Mouse (Mus musculus) testis, adult 2 months (tissue): Measurements from ENCODE around the gene Ip6k1. TPM values are rescaled to one million over a fixed set of nuclear protein-coding genes. Genes with fewer than 3 reads are reported as not detected.

Experiments
- H3K27ac ChIP-seq: fragments of 200-500 bp; 2 replicates; pipeline ENCODE4 v1.5.1; 2012; ENCODE audit warnings: low read depth, low read length; ENCODE audit not compliant: control insufficient read depth, insufficient read depth
- H3K27me3 ChIP-seq: fragments of 200-500 bp; 2 replicates; pipeline ENCODE4 v1.6.1; 2012; ENCODE audit warnings: mild to moderate bottlenecking, low read length, moderate library complexity; ENCODE audit not compliant: control insufficient read depth, insufficient read depth
- H3K36me3 ChIP-seq: fragments of 200-500 bp; 2 replicates; pipeline ENCODE4 v1.6.1; 2012; ENCODE audit warnings: mild to moderate bottlenecking, low read length; ENCODE audit not compliant: control insufficient read depth, insufficient read depth
- H3K4me1 ChIP-seq: fragments of 200-500 bp; 2 replicates; pipeline ENCODE4 v1.6.1; 2012; ENCODE audit warnings: low read length; ENCODE audit not compliant: control insufficient read depth, insufficient read depth
- H3K4me3 ChIP-seq: fragments of 200-500 bp; 2 replicates; pipeline ENCODE4 v1.5.1; 2012; ENCODE audit warnings: low read depth, mild to moderate bottlenecking, low read length, moderate library complexity, mixed read lengths; ENCODE audit not compliant: control insufficient read depth
- CTCF ChIP-seq: fragments of 200-500 bp; IDR thresholded peaks from 2 replicates; pipeline ENCODE4 v1.5.1; 2012; ENCODE audit warnings: low read depth, mild to moderate bottlenecking, inconsistent platforms, low read length, moderate library complexity; ENCODE audit not compliant: control insufficient read depth, insufficient read depth, insufficient replicate concordance
- POLR2A ChIP-seq: fragments of 200-500 bp; IDR thresholded peaks from 2 replicates; pipeline ENCODE4 v1.6.1; 2012; ENCODE audit warnings: low read depth, mild to moderate bottlenecking, inconsistent platforms, low read length, moderate library complexity; ENCODE audit not compliant: control insufficient read depth
- polyA plus RNA-seq: library from polyadenylated mRNA; depleted of rRNA; stranded (reverse); fragments of >200 nt; gene quantifications from 2 replicates; pipeline ENCODE4 v1.2.3, GENCODE M21; 2012

The Ip6k1 gene
- polyA plus RNA-seq, 1 experiment, result 247 TPM

GRCm38 (mm10) chr9:107993013-107993412, 9.3 kb upstream of the Ip6k1 start:
- H3K27ac ChIP-seq, result no peak overlapping the region
- no peaks in the 10 kb centered on the region for H3K36me3 ChIP-seq
- peaks cover 6% of the 10 kb centered on the region for H3K4me1 ChIP-seq
- no peak overlapping the region for H3K4me3 ChIP-seq
- no peak for TF ChIP-seq POLR2A
- TF ChIP-seq CTCF, result no peak
- no peaks in the 10 kb centered on the region for H3K27me3 ChIP-seq

DNA sequence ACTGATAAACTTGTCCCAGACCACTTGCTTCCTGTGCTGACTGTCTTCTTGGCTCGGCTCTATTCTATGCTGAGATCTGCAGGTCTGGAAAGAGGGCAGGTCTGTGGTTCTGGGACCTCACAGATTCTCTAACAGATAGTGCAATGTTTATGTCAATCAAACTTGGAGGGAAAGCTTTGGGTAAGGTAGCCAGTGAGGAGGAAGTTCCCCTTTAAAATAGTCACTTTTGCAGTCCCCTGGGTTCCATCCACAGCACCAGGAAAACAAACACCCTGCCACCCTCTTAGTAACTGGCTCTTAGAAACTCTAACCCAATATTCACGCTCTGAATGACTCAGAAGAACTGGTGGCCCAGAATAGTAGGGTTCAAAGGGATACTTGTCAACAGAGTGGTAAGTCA, 7.8 kb upstream of the Ip6k1 start:
- Histone ChIP-seq H3K36me3 (no peaks in the 10 kb centered on the region), H3K4me3 (peak overlapping the region; percentile 97; the same call in 1 of the 2 replicates), H3K27me3 (no peaks in the 10 kb centered on the region), H3K27ac (no peak overlapping the region), H3K4me1 (peaks cover 6% of the 10 kb centered on the region)
- no peak for TF ChIP-seq POLR2A

- Histone ChIP-seq H3K4me3 (peak overlapping the region; percentile 97), H3K36me3 (no peaks in the 10 kb centered on the region), H3K4me1 (peaks cover 6% of the 10 kb centered on the region), H3K27me3 (no peaks in the 10 kb centered on the region), H3K27ac (peak overlapping the region; percentile 78)
- TF ChIP-seq POLR2A, result peak; percentile 77
- TF ChIP-seq CTCF, result no peak
These were observed 6.8 kb upstream of the Ip6k1 start for GRCm38 (mm10) chr9:107995513-107995912.

DNA sequence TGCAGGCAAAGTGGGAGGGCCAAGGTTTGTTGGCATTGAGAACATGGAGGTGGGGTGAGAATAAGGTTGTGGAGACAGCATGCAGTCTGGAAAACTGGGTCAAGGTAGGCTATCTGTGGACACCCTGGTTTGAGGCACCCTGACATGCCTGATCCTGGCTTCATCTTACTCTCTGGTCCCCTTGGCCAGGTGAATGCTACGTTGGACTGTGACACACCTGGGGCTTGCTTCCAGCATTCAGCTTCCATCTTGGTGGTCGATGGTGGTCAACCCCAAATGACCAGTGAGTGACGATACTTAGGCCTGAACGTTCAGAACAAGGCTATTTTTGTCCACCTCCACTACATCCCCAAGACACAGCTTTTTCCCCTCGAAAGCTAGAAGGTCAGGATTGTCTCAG, 6.3 kb upstream of the Ip6k1 start, which contains the start of gene Gm20662:
Gm20662 (plus strand) TSS at position 301 of the 400 bp plus-strand sequence.
- H3K27me3 ChIP-seq, result no peaks in the 10 kb centered on the region
- no peaks in the 10 kb centered on the region for H3K36me3 ChIP-seq
- TF ChIP-seq CTCF, result no peak
- no peak for TF ChIP-seq POLR2A
- peaks cover 6% of the 10 kb centered on the region for H3K4me1 ChIP-seq
- H3K4me3 ChIP-seq, result peak within 1 kb of the TSS; percentile 97
- H3K27ac ChIP-seq, result peak within 1 kb of the TSS; percentile 78

GRCm38 (mm10) chr9:108002778-108003530, 653 bp downstream of the Ip6k1 start:
- peak overlapping the region; percentile 90 for H3K27ac ChIP-seq
- TF ChIP-seq POLR2A (no peak; the same call in 1 of the 2 replicates), CTCF (no peak)
- H3K36me3 ChIP-seq, result no peaks in the 10 kb centered on the region
- H3K27me3 ChIP-seq, result no peaks in the 10 kb centered on the region
- peak overlapping the region; percentile 97 for H3K4me3 ChIP-seq
- H3K4me1 ChIP-seq, result peaks cover 5% of the 10 kb centered on the region

GRCm38 (mm10) chr9:108003531-108003890, 1.2 kb downstream of the Ip6k1 start:
- H3K27me3 ChIP-seq, result no peaks in the 10 kb centered on the region
- H3K36me3 ChIP-seq, result no peaks in the 10 kb centered on the region; the same call in 1 of the 2 replicates
- H3K4me3 ChIP-seq, result peak overlapping the region; percentile 97
- TF ChIP-seq POLR2A, result no peak
- no peak for TF ChIP-seq CTCF
- peak overlapping the region; percentile 90 for H3K27ac ChIP-seq
- peaks cover 5% of the 10 kb centered on the region for H3K4me1 ChIP-seq

GRCm38 (mm10) chr9:108008041-108008440, 5.7 kb downstream of the Ip6k1 start:
- TF ChIP-seq POLR2A (no peak), CTCF (no peak)
- Histone ChIP-seq H3K27me3 (no peaks in the 10 kb centered on the region), H3K36me3 (no peaks in the 10 kb centered on the region; the same call in 1 of the 2 replicates), H3K27ac (no peak overlapping the region), H3K4me1 (peaks cover 5% of the 10 kb centered on the region), H3K4me3 (no peak overlapping the region)
